Mouse (Mus musculus): ENCODE measurements at regions not wholly inside any gene's neighbourhood (a gene's known extent, or its start where the extent isn't known, plus 50 kb on each side); places are given as distances from the start of the nearest gene placed in this dataset.
"Not testable (repeated sequence)": the region's sequence is repeated elsewhere in the genome, so short reads cannot be mapped to it uniquely, and the experiment has no call there.

DNA sequence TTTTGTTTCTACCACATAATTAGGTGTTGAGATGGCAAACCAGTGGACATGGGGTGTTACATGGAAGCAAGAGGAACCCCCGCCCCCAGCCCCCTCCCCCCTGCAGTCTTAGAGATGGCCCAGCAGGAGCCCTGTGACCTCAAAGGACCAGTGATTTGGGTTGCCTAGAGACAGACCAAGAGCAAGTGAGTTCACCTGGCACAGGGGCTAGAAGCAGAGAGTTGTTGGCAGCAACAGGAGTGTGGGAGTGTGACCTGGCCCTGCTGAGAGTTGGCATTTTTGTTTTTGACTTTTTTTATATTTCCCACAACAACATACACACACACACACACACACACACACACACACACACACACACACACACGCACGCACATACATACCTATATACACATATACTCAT, 987.9 kb downstream of the Cdh18 start:
- DNase-seq (ENCODE audit: extremely low read depth, insufficient read length, low spot score), result no peak

DNA sequence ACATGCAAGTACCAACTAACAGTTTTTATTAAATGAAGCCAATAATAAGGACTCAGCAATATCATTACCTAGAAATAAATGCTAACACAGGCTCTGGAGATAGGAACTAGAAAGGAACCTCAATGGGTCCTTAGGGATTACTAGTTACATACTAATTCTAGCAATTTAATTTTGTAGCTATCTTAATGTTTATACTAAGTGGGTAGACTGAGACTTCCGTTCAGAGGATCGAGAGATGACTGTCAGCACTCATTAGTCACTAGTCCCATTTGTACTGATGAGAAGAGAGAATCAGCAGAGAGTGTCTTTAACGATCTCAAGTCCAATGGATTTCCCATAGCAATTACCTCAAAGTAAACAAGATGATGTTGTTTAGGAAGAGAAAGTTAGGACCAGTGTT, 988.6 kb downstream of the Cdh18 start:
- DNase-seq (ENCODE audit: extremely low read depth, insufficient read length, low spot score), result no peak

DNA sequence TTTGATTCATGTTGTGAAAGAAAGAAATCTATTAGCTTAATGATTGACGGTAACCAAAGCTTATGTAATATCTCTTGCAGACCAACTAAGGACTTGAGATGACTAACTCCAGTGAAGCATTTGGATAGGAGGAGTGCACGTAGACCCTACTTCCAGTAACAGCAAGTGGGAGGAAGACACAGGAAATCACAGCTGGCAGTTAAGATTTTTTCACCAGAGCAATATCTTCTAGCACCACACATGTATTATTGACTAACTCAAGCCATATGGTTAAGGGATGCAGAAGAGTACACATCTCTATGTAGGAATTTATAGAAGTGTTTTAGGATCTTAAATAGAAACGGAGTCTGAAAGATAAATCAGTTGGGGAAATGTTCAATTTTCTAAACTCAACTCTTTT, 1011.3 kb downstream of the Cdh18 start:
- DNase-seq (ENCODE audit: extremely low read depth, insufficient read length, low spot score), result no peak

DNA sequence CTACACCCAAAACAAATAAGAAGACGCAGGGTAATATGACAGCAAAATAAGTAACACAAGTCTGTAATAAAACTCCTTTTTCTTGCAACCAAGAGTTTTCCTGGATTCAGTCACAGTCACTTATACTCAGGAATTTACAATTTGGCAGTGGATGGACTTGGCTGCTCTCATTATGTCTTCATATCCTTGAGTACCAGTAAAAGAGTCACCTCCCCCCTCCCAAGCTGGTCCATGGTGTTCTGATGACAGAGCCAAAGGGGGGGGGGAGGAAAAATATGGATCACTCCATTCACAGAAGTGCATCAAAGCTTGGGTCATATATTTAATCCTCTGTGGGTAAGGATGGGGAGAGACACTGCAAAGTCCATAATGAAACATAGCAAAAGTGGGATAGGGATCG, 1013.4 kb downstream of the Cdh18 start:
- peak; percentile 14 for DNase-seq (ENCODE audit: extremely low read depth, insufficient read length, low spot score)

DNA sequence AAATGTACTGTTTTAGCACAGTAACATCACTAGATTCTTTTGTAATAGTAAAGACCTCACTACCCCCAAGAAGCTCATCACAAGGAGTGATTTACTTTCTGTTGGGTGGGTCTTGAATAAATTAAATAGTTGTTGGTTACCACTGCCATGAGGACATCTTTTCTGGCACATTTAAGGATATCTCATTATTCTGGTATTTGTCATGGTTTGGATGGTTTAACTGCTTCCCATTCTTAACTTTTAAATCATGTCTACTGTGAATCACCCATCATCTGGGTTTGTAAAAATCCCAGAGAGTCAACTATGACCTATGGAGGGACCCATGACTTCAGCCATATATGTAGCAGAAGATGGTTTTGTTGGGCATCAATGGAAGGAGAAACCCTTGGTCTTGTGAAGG, 1016.2 kb downstream of the Cdh18 start:
- peak; percentile 18 for DNase-seq (ENCODE audit: extremely low read depth, insufficient read length, low spot score)

DNA sequence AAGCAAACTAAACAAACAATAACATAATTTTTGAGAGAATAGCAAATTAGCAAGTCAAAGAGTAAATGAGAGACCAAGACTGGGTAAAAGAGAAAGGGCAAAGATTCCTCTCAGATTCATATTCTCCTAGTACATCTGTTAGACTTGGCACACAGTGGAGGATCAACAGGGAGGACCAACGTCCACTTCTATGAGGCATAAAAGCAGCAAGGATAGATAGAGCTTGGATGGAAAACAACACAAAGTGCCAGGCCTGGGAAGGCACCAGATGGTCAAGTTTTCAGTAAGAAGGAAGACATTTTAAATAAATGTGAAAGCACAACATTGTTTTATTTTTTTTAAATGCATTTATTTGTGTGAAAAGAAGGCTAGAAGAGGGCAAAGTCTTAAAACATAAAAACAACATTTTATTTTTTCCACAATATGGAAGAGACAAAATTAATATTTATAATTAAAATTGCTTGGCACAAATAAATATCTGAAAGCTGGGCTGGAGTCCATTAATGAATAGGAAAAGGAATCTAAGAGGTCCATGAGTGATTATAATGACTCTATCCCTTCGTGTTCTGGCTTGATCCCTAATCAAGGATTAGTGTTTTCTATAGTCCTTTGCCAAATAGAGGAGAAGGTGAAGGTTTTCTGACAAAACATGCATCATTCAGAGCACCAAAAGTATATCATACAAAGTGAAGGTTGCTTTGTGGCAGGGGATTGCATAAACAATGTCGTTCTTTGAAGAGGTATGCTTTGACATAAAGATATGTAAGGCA, 1018.2 kb downstream of the Cdh18 start:
- DNase-seq (ENCODE audit: extremely low read depth, insufficient read length, low spot score), result no peak

DNA sequence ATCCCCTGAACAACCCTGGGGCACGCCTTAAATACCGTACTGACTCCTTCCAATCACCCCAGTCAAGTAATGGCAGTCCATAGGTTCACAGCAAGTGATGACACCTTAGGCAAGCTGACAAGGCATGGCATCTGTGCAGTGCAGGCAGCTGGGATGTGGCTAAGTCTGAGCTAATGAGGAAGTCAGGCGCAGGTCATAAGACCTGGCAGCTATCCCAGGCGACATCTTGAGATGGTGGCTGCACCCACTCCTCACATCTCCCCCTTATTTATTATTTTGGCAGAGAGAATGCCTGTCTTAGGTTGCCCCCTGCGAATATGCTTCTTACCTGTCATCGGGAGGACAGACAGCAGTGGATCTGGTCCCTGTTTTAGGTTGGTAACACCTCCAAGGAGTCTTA, 1019.8 kb downstream of the Cdh18 start:
- DNase-seq (ENCODE audit: extremely low read depth, insufficient read length, low spot score), result not testable (repeated sequence)

DNA sequence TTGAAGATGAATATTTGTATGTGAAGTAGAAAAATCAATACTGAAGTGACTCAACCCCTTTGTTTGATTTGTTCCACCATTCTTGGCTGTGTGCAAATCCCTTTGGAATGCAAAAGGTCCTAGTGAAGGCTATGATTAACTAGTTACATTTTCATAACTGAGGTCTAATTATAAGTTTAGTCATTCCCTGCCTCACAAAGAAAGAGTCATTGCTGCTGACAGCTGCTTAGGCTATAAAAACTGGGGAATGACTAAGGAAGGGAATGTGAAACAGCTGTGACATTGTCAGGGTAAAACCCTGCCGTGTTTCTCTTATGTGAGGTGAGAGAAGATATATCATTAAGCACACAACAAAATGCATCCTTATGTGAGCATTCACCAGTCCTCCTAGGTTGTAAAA, 1033.1 kb downstream of the Cdh18 start:
- DNase-seq (ENCODE audit: extremely low read depth, insufficient read length, low spot score), result peak; percentile 45

DNA sequence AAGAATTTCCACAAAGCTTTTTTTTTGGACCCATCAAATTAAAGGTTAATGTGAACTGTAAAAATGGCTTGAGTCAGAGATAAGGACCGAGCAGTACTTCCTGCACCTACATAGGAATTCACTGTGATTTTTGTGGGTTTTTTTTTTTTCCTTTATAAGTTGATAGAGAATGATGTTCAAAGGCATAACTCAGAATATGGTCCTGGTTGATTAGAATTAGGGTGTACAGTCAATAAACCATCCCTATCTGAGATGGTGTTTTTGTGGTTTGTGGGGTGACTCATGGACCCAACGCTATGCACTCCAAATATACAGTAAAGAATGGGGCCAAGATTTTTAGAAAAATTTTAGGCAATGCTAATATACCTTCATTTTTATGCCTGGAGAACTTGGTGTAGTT, 1041.6 kb downstream of the Cdh18 start:
- DNase-seq (ENCODE audit: extremely low read depth, insufficient read length, low spot score), result no peak

DNA sequence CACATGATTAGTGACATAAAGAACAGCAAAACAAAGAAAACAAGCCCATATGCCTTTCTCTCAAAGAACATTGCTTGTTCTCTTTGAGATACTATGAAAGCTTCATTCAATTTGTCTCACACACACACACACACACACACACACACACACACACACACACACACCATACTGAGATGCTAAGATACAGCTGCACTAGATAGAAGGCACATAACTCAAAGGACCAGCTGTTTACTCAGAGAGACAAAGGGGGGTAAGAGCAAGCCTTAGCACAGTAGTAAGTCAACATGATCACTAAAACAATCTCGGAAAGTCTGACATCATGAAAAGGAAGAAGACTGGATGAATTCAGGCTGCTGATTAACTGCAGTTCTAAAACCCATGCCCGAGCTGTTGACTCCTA, 1051.6 kb downstream of the Cdh18 start:
- no peak for DNase-seq (ENCODE audit: extremely low read depth, insufficient read length, low spot score)

Measured in 3134 (cell line).